Mouse (Mus musculus) kidney, adult 9 months (tissue): Measurements from ENCODE around the gene Krt33a.
A peak's percentile ranks its signal among the peaks of the same experiment; 100 is the strongest.

Experiments
- DNase-seq: peaks from one replicate; pipeline ENCODE4 v3.0.0; 2022

Gene Krt33a

GRCm38 (mm10) chr11:100016112-100016511, at the start of gene Krt33a:
Krt33a (minus strand) TSS chr11:100016212.
- no peak for DNase-seq

GRCm38 (mm10) chr11:100058875-100059274, 42.9 kb upstream of the Krt33a start:
- DNase-seq, result peak; percentile 5

GRCm38 (mm10) chr11:100055686-100056655, 40.0 kb upstream of the Krt33a start:
- no peak for DNase-seq

DNA sequence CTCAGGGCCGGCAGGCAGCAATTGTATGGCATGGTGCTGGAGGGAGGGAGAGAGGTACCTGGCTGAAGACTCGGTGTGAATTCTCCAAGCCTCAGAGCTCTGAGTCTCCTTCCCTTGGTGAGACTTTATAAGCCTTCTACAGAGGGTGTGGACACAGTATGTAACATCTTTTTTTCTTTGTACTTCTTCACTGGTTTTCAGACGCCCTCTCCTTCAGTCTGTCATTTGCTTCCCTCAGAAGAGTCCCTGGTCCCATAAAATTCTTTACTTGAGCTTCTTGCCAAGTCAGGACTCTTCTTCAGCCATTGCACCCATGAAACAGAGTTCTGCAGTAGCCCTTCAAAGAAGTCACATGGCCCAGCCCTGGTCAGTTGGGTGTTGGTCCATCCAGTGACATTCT, 34.4 kb upstream of the Krt33a start, which contains the start of gene Krt31:
TSS of gene Krt31 (minus strand) at position 101 of the 400 bp plus-strand sequence.
- no peak for DNase-seq

- no peak for DNase-seq
Measured at GRCm38 (mm10) chr11:100047193-100047592, 31.2 kb upstream of the Krt33a start.

DNA sequence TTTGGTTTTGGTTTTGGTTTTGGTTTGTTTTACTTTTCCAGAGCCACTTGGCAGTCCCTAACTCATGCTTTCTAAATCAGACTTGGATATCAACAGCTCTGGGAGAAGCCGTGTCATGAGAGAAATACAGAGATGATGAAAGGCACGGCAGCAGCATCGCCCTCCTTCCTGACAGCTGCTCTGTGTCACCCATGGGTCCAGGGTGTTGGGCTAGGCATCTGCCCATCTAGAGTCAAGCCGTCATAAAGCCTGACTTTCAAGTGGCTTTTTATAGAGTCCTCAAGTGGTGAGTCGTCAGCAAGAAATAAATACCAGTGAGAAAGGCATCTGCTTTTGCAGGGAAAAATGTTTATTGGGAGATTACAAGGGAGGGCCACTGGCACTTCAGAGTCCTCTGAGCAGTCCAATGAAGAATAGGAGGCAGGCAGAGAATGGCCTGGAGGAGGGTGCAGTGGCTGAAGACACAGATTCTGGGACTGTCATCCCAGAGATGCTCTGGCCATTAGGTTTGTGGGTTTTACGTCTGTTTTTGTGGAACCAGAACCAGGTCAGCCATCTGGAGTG, 30.4 kb upstream of the Krt33a start:
- DNase-seq, result no peak

DNA sequence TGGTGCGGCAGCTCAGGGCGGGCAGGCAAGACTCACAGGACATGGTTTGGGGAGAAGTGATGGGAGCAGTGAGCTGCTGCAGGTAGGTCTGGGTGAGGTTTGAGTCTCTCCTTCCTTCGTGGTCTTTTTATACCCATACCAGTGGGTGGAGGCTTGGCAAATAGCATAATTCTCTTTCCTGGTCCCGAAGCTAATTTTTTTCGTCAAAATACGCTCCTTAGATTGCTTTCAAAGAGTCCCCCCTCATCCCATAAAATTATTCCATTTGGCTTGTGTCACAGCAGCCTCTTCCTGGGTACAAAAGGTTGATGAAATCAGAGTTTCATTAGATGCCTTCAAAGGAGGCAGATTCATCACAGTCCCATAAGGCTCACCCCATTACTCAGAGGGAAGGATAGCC, 25.4 kb upstream of the Krt33a start, which contains the start of gene Krt34:
TSS of gene Krt34 (minus strand) at position 101 of the 400 bp plus-strand sequence.
- DNase-seq, result no peak

DNA sequence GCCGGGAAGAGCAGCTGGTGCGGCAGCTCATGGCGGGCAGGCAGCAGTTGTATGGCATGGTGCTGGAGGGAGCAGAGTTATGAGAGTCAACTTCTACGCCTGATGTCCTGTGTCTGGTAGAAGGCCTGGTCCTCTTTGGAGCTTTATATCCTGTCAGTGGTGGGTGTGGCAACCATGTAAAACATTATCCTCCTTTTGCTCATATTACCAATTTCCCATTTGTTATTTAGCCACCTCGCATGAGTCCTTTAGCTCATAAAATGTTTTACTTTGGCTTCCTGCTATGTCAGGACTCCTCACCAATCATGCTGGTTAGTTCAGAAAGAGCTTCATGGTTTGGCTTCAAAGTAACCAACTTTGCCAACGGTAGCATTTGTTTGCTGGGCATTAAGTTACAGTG, 13.8 kb upstream of the Krt33a start, which contains the start of gene Krt33b:
TSS of gene Krt33b (minus strand) at position 101 of the 400 bp plus-strand sequence.
- DNase-seq, result no peak

DNA sequence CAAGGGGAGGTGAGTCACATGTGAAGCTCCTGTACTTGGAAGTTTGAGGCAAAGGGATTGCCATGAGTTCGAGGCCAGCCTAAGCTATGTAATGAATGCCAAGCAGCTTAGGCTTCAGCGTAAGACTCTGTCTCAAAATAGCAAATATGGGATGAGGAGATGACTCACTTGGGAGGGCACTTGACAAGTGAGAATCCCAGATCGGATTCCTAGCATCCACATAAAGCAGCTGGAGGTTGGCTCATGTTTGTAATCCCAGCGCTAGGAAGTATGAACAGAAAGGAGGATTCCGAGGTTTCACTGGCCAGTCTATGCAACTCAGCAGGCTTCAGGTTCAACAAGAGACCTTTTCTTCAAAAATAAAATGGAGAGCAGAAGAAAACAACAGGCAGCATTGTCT, 5.4 kb upstream of the Krt33a start:
- DNase-seq, result no peak

GRCm38 (mm10) chr11:100019466-100019865, 3.5 kb upstream of the Krt33a start:
- DNase-seq, result no peak

GRCm38 (mm10) chr11:100013691-100014171, 2.3 kb downstream of the Krt33a start:
- no peak for DNase-seq

DNA sequence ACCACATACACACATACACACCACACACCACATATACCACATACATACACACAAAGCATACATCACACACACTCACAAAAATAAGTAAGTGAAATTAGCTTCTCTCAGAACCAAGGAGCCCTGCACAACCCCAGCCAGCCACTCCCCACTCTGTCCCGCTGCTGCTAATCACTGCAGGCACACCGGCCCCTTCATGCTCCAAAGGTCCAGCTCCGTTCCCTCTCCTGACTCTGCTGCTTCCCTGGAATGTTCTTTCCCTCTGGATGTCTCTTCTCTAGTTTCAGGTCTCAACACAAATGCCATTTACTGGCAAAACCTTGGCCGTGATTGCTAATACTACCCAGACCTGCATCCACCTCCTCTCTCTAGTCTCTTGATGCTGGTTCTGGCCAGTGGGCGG, 5.3 kb downstream of the Krt33a start:
- no peak for DNase-seq

- no peak for DNase-seq
Measured at GRCm38 (mm10) chr11:100008336-100008735, 7.7 kb downstream of the Krt33a start.

- DNase-seq, result peak; percentile 5
Measured at GRCm38 (mm10) chr11:100006624-100007023, 9.4 kb downstream of the Krt33a start.

DNA sequence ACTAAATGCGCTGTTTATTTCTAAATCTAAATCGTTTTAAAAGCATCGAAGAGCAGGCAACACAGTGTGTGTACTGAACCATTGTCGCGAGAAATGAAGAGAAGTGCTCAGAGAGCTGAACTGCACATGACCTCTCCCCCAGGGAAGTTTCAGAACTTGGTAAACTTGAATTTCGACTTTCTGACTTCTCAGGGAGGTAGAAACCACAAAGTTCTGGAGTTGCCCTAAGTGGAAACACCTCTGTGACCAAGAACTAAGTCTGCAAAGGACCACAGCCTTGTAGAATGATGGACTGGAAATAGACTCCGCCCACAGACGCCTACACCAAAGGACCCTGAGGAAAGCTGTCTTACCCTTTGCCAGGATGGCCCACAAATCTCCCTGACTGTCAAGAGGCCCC, 10.1 kb downstream of the Krt33a start:
- no peak for DNase-seq

- DNase-seq, result peak; percentile 55
Measured at GRCm38 (mm10) chr11:100004846-100005245, 11.2 kb downstream of the Krt33a start.

GRCm38 (mm10) chr11:99999091-99999490, 16.9 kb downstream of the Krt33a start:
- DNase-seq, result no peak

DNA sequence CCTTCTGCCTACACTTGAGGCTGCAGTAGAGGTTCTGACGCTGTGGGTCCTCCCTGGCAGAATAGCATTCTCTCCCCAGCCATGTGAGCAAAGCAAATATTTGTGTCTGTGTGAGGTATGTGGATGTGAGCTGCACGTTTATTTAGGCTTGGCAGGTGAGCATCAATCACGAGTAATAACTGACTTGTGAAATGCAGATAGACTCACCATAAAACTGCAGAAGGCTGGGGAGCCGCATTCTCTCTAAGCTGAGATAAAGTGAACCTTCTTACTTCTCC, 21.7 kb downstream of the Krt33a start:
- no peak for DNase-seq

DNA sequence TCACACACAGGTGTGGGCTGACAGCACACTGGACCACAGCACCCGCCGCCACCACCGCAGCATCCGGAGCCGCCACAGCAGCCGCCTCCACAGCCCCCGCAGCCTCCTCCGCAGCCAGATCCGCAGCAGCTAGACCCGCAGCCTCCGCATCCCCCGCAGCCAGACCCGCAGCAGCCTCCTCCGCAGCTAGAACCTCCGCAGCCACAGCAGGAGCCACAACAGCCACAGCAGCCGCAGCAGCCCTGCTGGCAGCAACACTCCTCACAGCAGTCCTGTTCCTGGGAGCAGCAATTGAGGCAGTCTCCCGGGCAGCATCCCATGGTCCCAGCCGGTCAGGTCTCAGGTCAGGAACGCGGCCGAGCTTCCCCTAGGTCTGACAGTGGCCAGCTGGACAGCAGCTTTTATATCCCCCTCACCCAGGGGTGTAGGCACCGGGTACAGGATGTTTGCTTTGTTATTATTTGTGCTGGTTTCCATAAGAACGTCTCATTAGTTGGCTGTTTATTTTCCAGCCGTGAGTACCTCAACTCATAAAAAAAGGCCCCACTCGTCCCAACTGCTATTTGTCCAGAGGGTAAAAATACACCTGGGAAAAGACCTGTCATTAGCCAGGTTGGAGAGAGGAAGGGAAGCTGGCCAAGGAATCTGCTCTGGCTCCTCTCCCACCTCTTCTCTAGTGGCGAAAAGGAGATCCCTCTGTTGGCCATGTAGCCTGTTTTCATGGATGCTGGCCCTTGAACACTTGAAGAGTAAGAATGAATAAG, 22.2 kb downstream of the Krt33a start, which contains the start of gene Krtap17-1:
TSS of gene Krtap17-1 (minus strand) at position 375 of the 764 bp plus-strand sequence.
- no peak for DNase-seq

DNA sequence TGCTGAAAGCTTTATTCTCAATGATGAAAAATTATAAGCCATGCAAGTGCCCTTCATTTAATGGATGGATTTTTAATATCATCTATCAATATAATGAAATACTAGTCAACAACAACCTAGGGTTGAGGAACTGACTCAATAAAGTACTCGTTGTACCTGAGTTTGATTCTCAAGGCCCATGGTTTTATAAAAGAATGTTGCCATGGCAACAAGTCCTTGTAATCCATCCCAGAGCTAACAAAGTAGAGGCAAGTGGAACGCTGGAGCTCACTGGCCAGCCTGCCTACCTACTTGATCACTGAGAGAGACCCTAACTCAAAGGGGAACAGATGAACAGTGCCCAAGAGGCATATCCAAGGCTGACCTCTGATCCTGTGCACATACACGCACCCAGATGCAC, 25.4 kb downstream of the Krt33a start:
- DNase-seq, result no peak

DNA sequence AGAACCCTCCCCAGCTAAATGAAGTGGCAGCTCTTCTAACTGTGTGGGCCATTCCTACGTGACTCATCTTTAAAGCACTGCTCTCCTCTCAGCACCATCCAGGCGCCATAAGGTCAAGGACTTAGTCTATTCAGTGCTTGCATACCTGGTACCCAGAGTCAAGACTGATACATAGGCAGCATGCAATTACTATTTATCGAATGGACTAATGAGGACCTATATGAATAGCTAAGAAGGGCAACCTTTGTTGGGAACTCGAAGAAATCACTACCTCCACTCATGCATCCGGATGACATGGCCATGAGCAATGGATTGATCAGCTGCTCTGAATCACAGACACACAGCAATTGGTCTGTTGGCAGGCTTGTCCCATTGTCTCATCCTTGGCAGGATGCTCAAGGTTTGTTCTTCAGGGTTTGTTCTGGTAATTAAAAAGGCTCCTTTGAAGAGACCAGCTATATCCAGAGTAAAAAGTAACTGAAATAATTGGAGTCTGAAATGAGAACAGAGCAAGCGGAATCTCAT, 26.1 kb downstream of the Krt33a start:
- no peak for DNase-seq

DNA sequence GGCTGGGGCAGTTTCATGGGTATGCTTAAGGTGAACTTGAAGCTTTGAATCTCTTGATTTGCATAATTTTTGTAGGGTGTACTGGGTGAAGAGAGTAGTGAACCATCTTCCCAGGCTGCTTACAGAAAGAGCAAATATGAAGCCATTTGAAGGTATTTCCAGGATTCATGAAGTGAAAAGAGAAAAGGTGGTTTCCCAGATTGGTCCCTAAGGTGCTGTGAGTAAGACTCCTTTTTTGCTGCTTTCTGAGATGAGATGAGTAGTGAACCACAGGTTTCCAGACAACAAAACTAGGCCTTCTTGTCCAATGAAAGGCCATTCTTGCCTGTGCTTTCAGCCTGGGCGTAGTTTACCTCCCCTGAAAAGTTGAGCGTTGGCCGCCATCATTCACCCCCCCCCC, 27.5 kb downstream of the Krt33a start:
- no peak for DNase-seq

GRCm38 (mm10) chr11:99986180-99986647, 29.8 kb downstream of the Krt33a start, which contains the start of gene Krtap16-1:
Krtap16-1 (minus strand) TSS chr11:99986597.
- no peak for DNase-seq
